9 mouse cellular contexts compared by ENCODE assay signal in the genomic region with DNA sequence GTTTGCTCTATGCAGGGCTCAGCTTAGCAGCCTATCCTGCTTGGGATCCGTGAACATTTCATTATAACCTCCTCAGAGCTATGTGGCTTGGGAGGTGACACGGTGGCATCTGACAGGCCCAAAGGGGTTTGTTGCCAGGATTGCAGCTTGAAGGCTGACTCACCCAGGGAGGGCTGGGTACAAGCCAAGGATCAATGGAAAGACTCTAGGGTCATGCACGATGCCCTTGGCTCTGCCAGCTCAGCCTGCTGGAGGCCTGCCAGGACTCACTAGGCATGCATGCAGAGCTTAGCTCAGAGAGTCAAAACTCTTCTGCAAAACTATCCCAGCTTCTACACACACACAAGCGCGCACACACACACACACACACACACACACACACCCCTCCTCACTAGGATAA. TPM values are rescaled to one million over a fixed set of nuclear protein-coding genes. Genes with fewer than 3 reads are reported as not detected.
A peak's percentile ranks its signal among the peaks of the same experiment; 100 is the strongest.
DNase-seq lines count a peak whose midpoint lies in the region; TF ChIP-seq lines count a peak whose summit lies in the region.
"Had no signal": no experiment of that assay in that cellular context is flagged by ENCODE, and none has a peak within 500 bp of the region (broad histone marks: within the 10 kb centered on the region; RNA-seq: fewer than 3 reads in every experiment).

No protein-coding gene starts in this region.

- TF ChIP-seq POLR2A in kidney, adult 2 months (IDR thresholded peaks at IDR 0.05; ENCODE audit: low read depth, low read length): no peak

- no peak overlapping the region for H3K27ac ChIP-seq in heart, embryonic 10.5 days
- peak overlapping the region; percentile 56; the same call in 1 of the 2 replicates for H3K27ac ChIP-seq in kidney, adult 2 months (ENCODE audit: insufficient read depth, low read depth, low read length)

- no peak overlapping the region for H3K4me3 ChIP-seq in heart, embryonic 10.5 days
- H3K4me3 ChIP-seq in kidney, adult 2 months (ENCODE audit: insufficient read depth, low read depth, low read length): no peak overlapping the region

- H3K36me3 ChIP-seq in heart, embryonic 10.5 days: peaks cover 23% of the 10 kb centered on the region
- H3K36me3 ChIP-seq in kidney, adult 2 months (ENCODE audit: control insufficient read depth, insufficient read depth, low read length): no peaks in the 10 kb centered on the region

- peaks cover 7% of the 10 kb centered on the region for H3K4me1 ChIP-seq in heart, embryonic 10.5 days
- peaks cover 4% of the 10 kb centered on the region for H3K4me1 ChIP-seq in kidney, adult 2 months (ENCODE audit: control insufficient read depth, insufficient read depth, low read length)

- H3K9me3 ChIP-seq in heart, embryonic 10.5 days: no peaks in the 10 kb centered on the region

- no peaks in the 10 kb centered on the region for H3K27me3 ChIP-seq in heart, embryonic 10.5 days (ENCODE audit: insufficient read depth, poor library complexity, severe bottlenecking)
- no peaks in the 10 kb centered on the region for H3K27me3 ChIP-seq in kidney, adult 2 months (replicated peaks; ENCODE audit: control insufficient read depth, insufficient read depth, low read length)
- H3K27me3 ChIP-seq: CH12.LX had no signal

- DNase-seq in heart, adult 18-20 months: peak; percentile 89 to 91
- DNase-seq in heart, embryonic 10.5 days (ENCODE audit: low spot score): no peak
- peak; percentile 97 for DNase-seq in adrenal gland, adult 8-10 months
- DNase-seq in gastrocnemius, adult 8-10 months (ENCODE audit: low spot score in 2 of 2): peak; percentile 49 to 59
- peak; percentile 97 for DNase-seq in kidney, adult 2 months
- DNase-seq in lung, postnatal 14 days: peak; percentile 76
- DNase-seq in testis, postnatal 14 days (ENCODE audit: low spot score): peak; percentile 59
- no peak for DNase-seq in T-cell, adult 2 months (ENCODE audit: low spot score)

- no peak for TF ChIP-seq CTCF in kidney, adult 2 months (conservative IDR thresholded peaks at IDR 0.05; ENCODE audit: insufficient read depth, insufficient read length, low read depth, low read length)

- 68% methylated on average over 5 of the region's 5 CpGs for WGBS in heart, embryonic 10.5 days
- 27% methylated on average over 5 of the region's 5 CpGs for WGBS in kidney, adult 2 months

RNA-seq across cellular contexts. Expression of a gene that starts 25.5 kb away (rescaled TPM):
- total RNA-seq in heart, adult 18-20 months (2021): 1 to 10 TPM; 4.8 to 5.9 TPM
- polyA plus RNA-seq in heart, embryonic 10.5 days (2016; fragmentation: Nextera tagmentation; extraction: Ambion mirVana): 6.4 and 7.9 TPM in 2 replicates
- 1 to 10 TPM; 3.8 to 8.2 (median 5.1) TPM for total RNA-seq in adrenal gland, adult 8-10 months (2022)
- total RNA-seq in gastrocnemius, adult 8-10 months (2022): under 1 TPM; 0.46 to 0.86 (median 0.68) TPM
- polyA plus RNA-seq in kidney, adult 2 months (2012; rRNA removed): 6.2 and 7.3 TPM in 2 replicates
- total RNA-seq: CH12.LX had no signal

RNA-seq across cellular contexts. Expression of a gene that starts 45.6 kb away (rescaled TPM):
- total RNA-seq in heart, adult 18-20 months (2021): 1 to 10 TPM; 2.1 to 2.8 TPM
- polyA plus RNA-seq in heart, embryonic 10.5 days (2016; fragmentation: Nextera tagmentation; extraction: Ambion mirVana): 1.3 and 2.7 TPM in 2 replicates
- under 1 TPM; 0.12 to 0.91 (median 0.64) TPM for total RNA-seq in adrenal gland, adult 8-10 months (2022)
- total RNA-seq in gastrocnemius, adult 8-10 months (2022): 1 to 10 TPM in 3 of 4 experiments, under 1 TPM in 1; 0.43 to 4.0 (median 1.7) TPM
- 0.83 and 1.7 TPM in 2 replicates for polyA plus RNA-seq in kidney, adult 2 months (2012; rRNA removed)
- total RNA-seq: CH12.LX had no signal

Comparison
In these comparisons a context has a peak if more than half of its experiments do, and no peak if none do; other contexts are left out.
1. DNase-seq: peak in heart, adult 18-20 months (2 of 2), adrenal gland, adult 8-10 months (single experiment), gastrocnemius, adult 8-10 months (2 of 2), kidney, adult 2 months (single experiment), lung, postnatal 14 days (single experiment) and testis, postnatal 14 days (single experiment); none in heart, embryonic 10.5 days (single experiment) and T-cell, adult 2 months (single experiment).